Mouse (Mus musculus) heart, adult 2 months (tissue): ENCODE results near the gene F8. TPM values are rescaled to one million over a fixed set of nuclear protein-coding genes. Genes with fewer than 3 reads are reported as not detected.
"Not testable (repeated sequence)": the region's sequence is repeated elsewhere in the genome, so short reads cannot be mapped to it uniquely, and the experiment has no call there.

ENCODE experiments used
- DNase-seq, 2 experiments: peaks; one replicate each; pipeline ENCODE4 v3.0.0; 2021
- H3K27ac ChIP-seq: fragments of 200-600 bp; 2 replicates; pipeline ENCODE4 v1.8.1; 2022
- H3K27me3 ChIP-seq: fragments of 200-500 bp; 2 replicates; pipeline ENCODE4 v1.6.1; 2012; ENCODE audit warnings: mild to moderate bottlenecking, low read length, inconsistent platforms, mixed read lengths; ENCODE audit not compliant: control insufficient read depth, insufficient read depth
- H3K36me3 ChIP-seq: fragments of 200-500 bp; 2 replicates; pipeline ENCODE4 v1.6.1; 2012; ENCODE audit warnings: low read length, inconsistent platforms; ENCODE audit not compliant: control insufficient read depth, insufficient read depth
- H3K4me1 ChIP-seq: fragments of 200-500 bp; 2 replicates; pipeline ENCODE4 v1.6.1; 2011; ENCODE audit warnings: low read length; ENCODE audit not compliant: control insufficient read depth, insufficient read depth
- H3K4me3 ChIP-seq: fragments of 200-600 bp; 2 replicates; pipeline ENCODE4 v1.8.1; 2022
- H3K79me2 ChIP-seq: fragments of 200-500 bp; replicated peaks from 2 replicates; pipeline ENCODE4 v1.6.1; 2012; ENCODE audit warnings: mild to moderate bottlenecking, inconsistent platforms, low read length, moderate library complexity, mixed read lengths; ENCODE audit not compliant: control insufficient read depth, insufficient read depth
- H3K9ac ChIP-seq: fragments of 200-500 bp; 2 replicates; pipeline ENCODE4 v1.6.1; 2012; ENCODE audit warnings: low read depth, mild to moderate bottlenecking, control low read depth, inconsistent platforms, low read length, mixed read lengths
- CTCF ChIP-seq: fragments of 200-600 bp; IDR thresholded peaks from 2 replicates; pipeline ENCODE4 v1.8.1; 2022; ENCODE audit warnings: antibody characterized with exemption, mild to moderate bottlenecking, moderate library complexity
- EP300 ChIP-seq: fragments of 200-500 bp; IDR thresholded peaks from 2 replicates; pipeline ENCODE4 v1.6.1; 2011; ENCODE audit warnings: low read depth, low read length, control low read depth; ENCODE audit not compliant: insufficient read depth
- POLR2A ChIP-seq: fragments of 200-500 bp; IDR thresholded peaks from 2 replicates; pipeline ENCODE4 v1.6.1; 2011; ENCODE audit warnings: mild to moderate bottlenecking, low read depth, low read length, control low read depth; ENCODE audit not compliant: insufficient read depth
- WGBS: fragments of 180-500 bp; shearing (Covaris S2); methylation state at CpG from one replicate; pipeline ENCODE4 v1.1.7; 2018; 5-methylcytosine and 5-hydroxymethylcytosine counted together
- intact Hi-C: fragments of 180-260 bp; cut with DNase I; formaldehyde crosslinking; loops from one replicate; pipeline ENCODE4 v1.15.1; 2025
- polyA plus RNA-seq: library from polyadenylated mRNA; depleted of rRNA; stranded (reverse); fragments of >200 nt; gene quantifications from 2 replicates; pipeline ENCODE4 v1.2.3, GENCODE M21; 2012
- total RNA-seq, 2 experiments: library from RNA; stranded (reverse); gene quantifications; 2 replicates each; pipeline ENCODE4 v1.2.3; 2021

Gene F8
- total and polyA plus RNA-seq, 3 experiments: 0.45 to 2.4 (median 1.0) TPM

- no peak for TF ChIP-seq CTCF
- no peak for TF ChIP-seq POLR2A
- TF ChIP-seq EP300: no peak
- WGBS: 31% methylated on average over 1 of the region's 1 CpGs
- Histone ChIP-seq H3K9ac (no peak overlapping the region), H3K4me1 (no peaks in the 10 kb centered on the region), H3K27ac (no peak overlapping the region), H3K79me2 (no peaks in the 10 kb centered on the region), H3K4me3 (no peak overlapping the region), H3K27me3 (no peaks in the 10 kb centered on the region), H3K36me3 (no peaks in the 10 kb centered on the region)
- DNase-seq: no peak
- intact Hi-C loops: no loop called here
Measured at GRCm38 (mm10) chrX:75152249-75152648, 230.2 kb downstream of the F8 start.

GRCm38 (mm10) chrX:75150304-75150703 lies 232.1 kb downstream of the F8 start:
- H3K4me1 ChIP-seq: no peaks in the 10 kb centered on the region
- H3K27ac ChIP-seq: no peak overlapping the region
- H3K27me3 ChIP-seq: no peaks in the 10 kb centered on the region
- no peak for DNase-seq
- intact Hi-C loops: no loop called here
- H3K4me3 ChIP-seq: no peak overlapping the region
- no peaks in the 10 kb centered on the region for H3K36me3 ChIP-seq
- no peak overlapping the region for H3K9ac ChIP-seq
- TF ChIP-seq POLR2A (no peak), CTCF (no peak), EP300 (no peak)
- 72% methylated on average over 2 of the region's 2 CpGs for WGBS
- H3K79me2 ChIP-seq: no peaks in the 10 kb centered on the region

- Histone ChIP-seq H3K4me3 (no peak overlapping the region), H3K36me3 (no peaks in the 10 kb centered on the region), H3K27ac (no peak overlapping the region), H3K4me1 (no peaks in the 10 kb centered on the region), H3K79me2 (no peaks in the 10 kb centered on the region), H3K9ac (no peak overlapping the region), H3K27me3 (no peaks in the 10 kb centered on the region)
- DNase-seq: no peak
- no peak for TF ChIP-seq CTCF
- no peak for TF ChIP-seq EP300
- no peak for TF ChIP-seq POLR2A
- intact Hi-C loops: no loop called here
- WGBS: 77% methylated on average over 4 of the region's 4 CpGs
Measured at GRCm38 (mm10) chrX:75148414-75148813, 234.0 kb downstream of the F8 start.

GRCm38 (mm10) chrX:75143124-75143555 lies 239.3 kb downstream of the F8 start:
- H3K79me2 ChIP-seq, H3K4me3 ChIP-seq, H3K27me3 ChIP-seq, H3K4me1 ChIP-seq, H3K9ac ChIP-seq, H3K36me3 ChIP-seq, intact Hi-C loops, H3K27ac ChIP-seq: not testable (repeated sequence)
- DNase-seq: peak in 1 of 2 experiments; percentile 23
- 24% methylated on average over 26 of the region's 42 CpGs for WGBS

GRCm38 (mm10) chrX:75138182-75138581 lies 244.2 kb downstream of the F8 start:
- 86% methylated on average over 2 of the region's 2 CpGs for WGBS
- TF ChIP-seq POLR2A (no peak), CTCF (no peak), EP300 (no peak)

GRCm38 (mm10) chrX:75137729-75138128 lies 244.7 kb downstream of the F8 start:
- H3K79me2 ChIP-seq: no peaks in the 10 kb centered on the region
- H3K27ac ChIP-seq: no peak overlapping the region
- DNase-seq: no peak
- intact Hi-C loops: no loop called here
- TF ChIP-seq CTCF: no peak
- TF ChIP-seq EP300: no peak
- no peak for TF ChIP-seq POLR2A
- H3K4me3 ChIP-seq: no peak overlapping the region
- H3K27me3 ChIP-seq: no peaks in the 10 kb centered on the region
- WGBS: 76% methylated on average over 2 of the region's 2 CpGs
- no peak overlapping the region for H3K9ac ChIP-seq
- no peaks in the 10 kb centered on the region for H3K36me3 ChIP-seq
- H3K4me1 ChIP-seq: no peaks in the 10 kb centered on the region

More at GRCm38 (mm10) chrX:75138182-75138581, 244.2 kb downstream of the F8 start:
- intact Hi-C loops: no loop called here
- Histone ChIP-seq H3K4me3 (no peak overlapping the region), H3K79me2 (no peaks in the 10 kb centered on the region), H3K4me1 (no peaks in the 10 kb centered on the region), H3K27ac (no peak overlapping the region), H3K9ac (no peak overlapping the region), H3K36me3 (no peaks in the 10 kb centered on the region), H3K27me3 (no peaks in the 10 kb centered on the region)
- no peak for DNase-seq
